Comparison of ENCODE assay signal across 8 mouse cellular contexts in genomic region chr10:56377097-56377965, GRCm38 (mm10). TPM values are rescaled to one million over a fixed set of nuclear protein-coding genes. Genes with fewer than 3 reads are reported as not detected.
DNase-seq lines count a peak whose midpoint lies in the region; ATAC-seq and TF ChIP-seq lines count a peak whose summit lies in the region.

Gene Gja1, plus strand, starts transcription at chr10:56377330.

- ATAC-seq in Patski, result peak; percentile 65
- ATAC-seq in embryonic facial prominence, embryonic 14.5 days (ENCODE audit: low read depth), result peak; percentile 56; the same call in 1 of the 2 replicates
- ATAC-seq in heart, embryonic 12.5 days (ENCODE audit: insufficient number of reproducible peaks, low FRiP score), result peak; percentile 67
- ATAC-seq in kidney, embryonic 14.5 days (ENCODE audit: low FRiP score, low TSS enrichment), result peak; percentile 81
- ATAC-seq in liver, embryonic 12.5 days, result peak; percentile 62; the same call in 1 of the 2 replicates

- no peaks in the 10 kb centered on the region for H3K27me3 ChIP-seq in Patski
- H3K27me3 ChIP-seq in embryonic facial prominence, embryonic 14.5 days (replicated peaks; ENCODE audit: control insufficient read depth, insufficient read depth, low read length), result no peaks in the 10 kb centered on the region
- no peaks in the 10 kb centered on the region for H3K27me3 ChIP-seq in heart, embryonic 12.5 days (replicated peaks)
- H3K27me3 ChIP-seq in kidney, embryonic 14.5 days (ENCODE audit: control insufficient read depth, insufficient read depth, low read length), result no peaks in the 10 kb centered on the region
- peaks cover 30% of the 10 kb centered on the region for H3K27me3 ChIP-seq in liver, embryonic 12.5 days (replicated peaks)

- H3K4me2 ChIP-seq in embryonic facial prominence, embryonic 14.5 days (ENCODE audit: low read depth, low read length), result peak within 1 kb of the TSS; percentile 76
- peak within 1 kb of the TSS; percentile 67 for H3K4me2 ChIP-seq in heart, embryonic 12.5 days
- H3K4me2 ChIP-seq in kidney, embryonic 14.5 days (replicated peaks; ENCODE audit: low read depth, low read length), result peak within 1 kb of the TSS; percentile 63
- peak within 1 kb of the TSS; percentile 72 for H3K4me2 ChIP-seq in liver, embryonic 12.5 days

- TF ChIP-seq CTCF in Patski (IDR thresholded peaks at IDR 0.05), result no peak

- H3K9ac ChIP-seq in embryonic facial prominence, embryonic 14.5 days (ENCODE audit: low read depth, low read length), result peak within 1 kb of the TSS; percentile 87
- H3K9ac ChIP-seq in heart, embryonic 12.5 days, result peak within 1 kb of the TSS; percentile 96
- peak within 1 kb of the TSS; percentile 83 for H3K9ac ChIP-seq in kidney, embryonic 14.5 days (ENCODE audit: low read depth, low read length)
- peak within 1 kb of the TSS; percentile 52 for H3K9ac ChIP-seq in liver, embryonic 12.5 days

- H3K27ac ChIP-seq in embryonic facial prominence, embryonic 14.5 days (replicated peaks; ENCODE audit: low read depth, low read length), result peak within 1 kb of the TSS; percentile 94
- H3K27ac ChIP-seq in heart, embryonic 12.5 days (ENCODE audit: poor library complexity, severe bottlenecking), result peak within 1 kb of the TSS; percentile 91
- H3K27ac ChIP-seq in kidney, embryonic 14.5 days (ENCODE audit: low read depth, low read length), result peak within 1 kb of the TSS; percentile 87
- H3K27ac ChIP-seq in liver, embryonic 12.5 days, result no peak within 1 kb of the TSS

- H3K4me3 ChIP-seq in embryonic facial prominence, embryonic 14.5 days (ENCODE audit: low read depth, low read length), result peak within 1 kb of the TSS; percentile 71
- H3K4me3 ChIP-seq in heart, embryonic 12.5 days, result peak within 1 kb of the TSS; percentile 79
- peak within 1 kb of the TSS; percentile 76 for H3K4me3 ChIP-seq in kidney, embryonic 14.5 days (ENCODE audit: low read length)
- H3K4me3 ChIP-seq in liver, embryonic 12.5 days, result peak within 1 kb of the TSS; percentile 57

- H3K4me1 ChIP-seq in embryonic facial prominence, embryonic 14.5 days (ENCODE audit: control insufficient read depth, insufficient read depth, low read length), result peaks cover 23% of the 10 kb centered on the region
- peaks cover 15% of the 10 kb centered on the region for H3K4me1 ChIP-seq in heart, embryonic 12.5 days (replicated peaks)
- H3K4me1 ChIP-seq in kidney, embryonic 14.5 days (ENCODE audit: control insufficient read depth, insufficient read depth, low read length), result peaks cover 10% of the 10 kb centered on the region; the same call in 1 of the 2 replicates
- H3K4me1 ChIP-seq in liver, embryonic 12.5 days, result peaks cover 14% of the 10 kb centered on the region; the same call in 1 of the 2 replicates

- CTCF ChIA-PET in Patski (lab: Charles Lee), result interaction anchor here (0.9 to 1.0 kb wide), 2 partner anchors 46 to 624 kb away, joined by 3 to 5 read pairs; no protein-coding TSS in a partner anchor

- in situ Hi-C loops in Patski (cut with MboI; ENCODE audit: low pct_unique_long_range_greater_than_20kb), result no loop called here

- DNase-seq in 3134 (ENCODE audit: extremely low read depth, insufficient read length, low spot score) (peak; percentile 82), Patski (ENCODE audit: low read depth, low spot score) (no peak)
- peak; percentile 92 for DNase-seq in embryonic facial prominence, embryonic 14.5 days (ENCODE audit: low spot score)
- DNase-seq in naive thymus-derived CD4-positive, alpha-beta T cell, adult 2 months (ENCODE audit: low read depth), result peak; percentile 15
- peak; percentile 90 for DNase-seq in yolk sac, embryonic 10.5 days (ENCODE audit: low spot score)

- WGBS in embryonic facial prominence, embryonic 14.5 days, result under 1% methylated on average over 23 of the region's 23 CpGs
- WGBS in heart, embryonic 12.5 days, result under 1% methylated on average over 23 of the region's 23 CpGs
- 0% methylated on average over 23 of the region's 23 CpGs for WGBS in kidney, embryonic 14.5 days
- WGBS in liver, embryonic 12.5 days (ENCODE audit: insufficient replicate concordance), result under 1% methylated on average over 23 of the region's 23 CpGs

- no peaks in the 10 kb centered on the region for H3K9me3 ChIP-seq in embryonic facial prominence, embryonic 14.5 days (ENCODE audit: control insufficient read depth, low read length)
- H3K9me3 ChIP-seq in heart, embryonic 12.5 days (replicated peaks), result no peaks in the 10 kb centered on the region
- H3K9me3 ChIP-seq in kidney, embryonic 14.5 days (ENCODE audit: control insufficient read depth, low read length), result no peaks in the 10 kb centered on the region
- no peaks in the 10 kb centered on the region for H3K9me3 ChIP-seq in liver, embryonic 12.5 days (replicated peaks)

- POLR2A ChIA-PET in Patski (lab: Charles Lee), result no interaction called here

- no peaks in the 10 kb centered on the region for H3K36me3 ChIP-seq in embryonic facial prominence, embryonic 14.5 days (ENCODE audit: control insufficient read depth, insufficient read depth, low read length)
- H3K36me3 ChIP-seq in heart, embryonic 12.5 days, result no peaks in the 10 kb centered on the region
- no peaks in the 10 kb centered on the region for H3K36me3 ChIP-seq in kidney, embryonic 14.5 days (ENCODE audit: control insufficient read depth, insufficient read depth, low read length)
- no peaks in the 10 kb centered on the region for H3K36me3 ChIP-seq in liver, embryonic 12.5 days

RNA-seq across cellular contexts. Expression of gene Gja1, which starts in this region (rescaled TPM):
- polyA plus RNA-seq in Patski (2021), result 19.0 TPM
- 289 and 351 TPM in 2 replicates for polyA plus RNA-seq in embryonic facial prominence, embryonic 14.5 days (2014; fragmentation: Nextera tagmentation; extraction: Ambion mirVana)
- 334 and 349 TPM in 2 replicates for polyA plus RNA-seq in heart, embryonic 12.5 days (2016; fragmentation: Nextera tagmentation; extraction: Ambion mirVana)
- polyA plus RNA-seq in kidney, embryonic 14.5 days (2014; fragmentation: Nextera tagmentation; extraction: Ambion mirVana), result 120 and 183 TPM in 2 replicates
- 11.6 and 13.3 TPM in 2 replicates for polyA plus RNA-seq in liver, embryonic 12.5 days (2016; fragmentation: Nextera tagmentation; extraction: Ambion mirVana)
